Mouse (Mus musculus): ENCODE measurements around the gene Vmn2r84. TPM values are rescaled to one million over a fixed set of nuclear protein-coding genes. Genes with fewer than 3 reads are reported as not detected.

Vmn2r84 gene
- 0.35 TPM for polyA plus RNA-seq (2017; shearing (Covaris generic))

GRCm38 (mm10) chr10:130394232-130394631 is at the start of gene Vmn2r84:
Vmn2r84 (minus strand) TSS chr10:130394332.

GRCm38 (mm10) chr10:130429603-130430002 is 35.5 kb upstream of the Vmn2r84 start, which contains the start of gene Vmn2r85:
Vmn2r85 (minus strand) TSS chr10:130429703.

Other genes with a start within 250 kb of the Vmn2r84 start
- gene Olfr825, start 227.6 kb downstream of the Vmn2r84 start, polyA plus RNA-seq (2017; shearing (Covaris generic)) = not detected
- gene Olfr826, start 210.1 kb downstream of the Vmn2r84 start, polyA plus RNA-seq (2017; shearing (Covaris generic)) = not detected
- gene Olfr827, start 179.9 kb downstream of the Vmn2r84 start, polyA plus RNA-seq (2017; shearing (Covaris generic)) = not detected
- gene Neurod4, start 114.1 kb downstream of the Vmn2r84 start, polyA plus RNA-seq (2017; shearing (Covaris generic)) = not detected
- 227 TPM for gene Tespa1, start 71.5 kb downstream of the Vmn2r84 start, polyA plus RNA-seq (2017; shearing (Covaris generic))
- gene Vmn2r85, start 35.4 kb upstream of the Vmn2r84 start, polyA plus RNA-seq (2017; shearing (Covaris generic)) = not detected
- 0.15 TPM for gene Vmn2r86, start 61.7 kb upstream of the Vmn2r84 start, polyA plus RNA-seq (2017; shearing (Covaris generic))
- gene Vmn2r87, start 103.1 kb upstream of the Vmn2r84 start, polyA plus RNA-seq (2017; shearing (Covaris generic)) = 0.14 TPM

Measured in effector memory CD4-positive, alpha-beta T cell, adult 5 months (primary cell).